Mouse (Mus musculus) cortical plate, adult 2 months (tissue): ENCODE measurements around the gene Mospd1.

Experiments
- CTCF ChIP-seq: fragments of 200-500 bp; IDR thresholded peaks from 2 replicates; pipeline ENCODE4 v1.5.1; 2011; ENCODE audit warnings: mild to moderate bottlenecking, control low read depth, low read length; ENCODE audit not compliant: insufficient read depth; ENCODE audit errors: extremely low read depth
- POLR2A ChIP-seq: fragments of 200-500 bp; IDR thresholded peaks from 2 replicates; pipeline ENCODE4 v1.6.1; 2011; ENCODE audit warnings: mild to moderate bottlenecking, low read length, control low read depth; ENCODE audit not compliant: insufficient read depth; ENCODE audit errors: extremely low read depth

DNA sequence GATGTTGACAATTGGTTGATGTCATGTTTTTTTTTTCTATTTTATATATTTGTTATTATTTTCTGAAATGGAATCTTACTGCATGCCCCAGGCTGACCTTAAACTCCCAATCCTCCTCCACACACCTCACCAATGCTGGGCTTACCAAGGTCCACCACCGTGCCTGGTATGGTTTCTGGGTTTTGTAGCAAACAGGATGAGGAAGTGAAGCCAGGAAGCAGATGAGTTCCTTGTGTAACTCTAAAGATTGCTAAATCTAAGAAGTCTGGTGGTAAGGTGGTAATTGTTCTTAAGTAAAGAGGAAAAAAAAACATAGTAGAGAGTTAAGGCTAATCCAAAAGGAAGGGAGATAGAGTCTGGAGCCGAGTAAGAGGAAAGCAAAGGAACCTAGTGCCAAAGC, 49.7 kb downstream of the Mospd1 start:
- TF ChIP-seq CTCF, result no peak
- no peak for TF ChIP-seq POLR2A
